Mouse (Mus musculus) spleen, adult 2 months (tissue): ENCODE measurements at regions not wholly inside any gene's neighbourhood (a gene's known extent, or its start where the extent isn't known, plus 50 kb on each side); places are given as distances from the start of the nearest gene placed in this dataset.
A peak's percentile ranks its signal among the peaks of the same experiment; 100 is the strongest.

Experiments used
- DNase-seq, 2 experiments: peaks; one replicate each; pipeline versions ENCODE4 v3.0.0 to v3.0.0-alpha.2; 2012 to 2021; ENCODE audit warnings: low spot score in 2 of 2, low read depth in 1 of 2
- H3K27ac ChIP-seq: fragments of 200-500 bp; 2 replicates; pipeline ENCODE4 v1.5.1; 2012; ENCODE audit warnings: low read length, inconsistent platforms; ENCODE audit not compliant: insufficient read depth
- H3K27me3 ChIP-seq: fragments of 200-500 bp; 2 replicates; pipeline ENCODE4 v1.6.1; 2012; ENCODE audit warnings: mild to moderate bottlenecking, moderate library complexity, low read length, inconsistent platforms; ENCODE audit not compliant: control insufficient read depth, insufficient read depth
- H3K36me3 ChIP-seq: fragments of 200-500 bp; 2 replicates; pipeline ENCODE4 v1.6.1; 2012; ENCODE audit warnings: mild to moderate bottlenecking, low read length, inconsistent platforms; ENCODE audit not compliant: control insufficient read depth, insufficient read depth
- H3K4me1 ChIP-seq: fragments of 200-500 bp; 2 replicates; pipeline ENCODE4 v1.6.1; 2011; ENCODE audit warnings: inconsistent platforms; ENCODE audit not compliant: control insufficient read depth, insufficient read depth, insufficient read length
- H3K4me3 ChIP-seq: fragments of 200-500 bp; 2 replicates; pipeline ENCODE4 v1.5.1; 2011; ENCODE audit warnings: mild to moderate bottlenecking, inconsistent platforms; ENCODE audit not compliant: insufficient read depth, insufficient read length; ENCODE audit errors: extremely low read depth
- CTCF ChIP-seq: fragments of 200-500 bp; IDR thresholded peaks from 2 replicates; pipeline ENCODE4 v1.5.1; 2011; ENCODE audit warnings: mild to moderate bottlenecking, inconsistent platforms; ENCODE audit not compliant: insufficient read depth, insufficient read length, insufficient replicate concordance; ENCODE audit errors: extremely low read depth
- POLR2A ChIP-seq: fragments of 200-500 bp; IDR thresholded peaks from 2 replicates; pipeline ENCODE4 v1.6.1; 2011; ENCODE audit warnings: low read depth, low read length, inconsistent platforms
- WGBS: fragments of 180-500 bp; shearing (Covaris S2); methylation state at CpG from one replicate; pipeline ENCODE4 v1.1.7; 2018; 5-methylcytosine and 5-hydroxymethylcytosine counted together

GRCm38 (mm10) chr8:26697579-26698084 is 279.5 kb upstream of the Zfp703 start:
- WGBS = 71% methylated on average over 1 of the region's 4 CpGs
- peak in 1 of 2 experiments; percentile 4 for DNase-seq
- TF ChIP-seq CTCF = no peak
- TF ChIP-seq POLR2A = no peak
- Histone ChIP-seq H3K4me3 (no peak overlapping the region), H3K36me3 (no peaks in the 10 kb centered on the region), H3K4me1 (peaks cover 6% of the 10 kb centered on the region), H3K27me3 (no peaks in the 10 kb centered on the region), H3K27ac (no peak overlapping the region)

DNA sequence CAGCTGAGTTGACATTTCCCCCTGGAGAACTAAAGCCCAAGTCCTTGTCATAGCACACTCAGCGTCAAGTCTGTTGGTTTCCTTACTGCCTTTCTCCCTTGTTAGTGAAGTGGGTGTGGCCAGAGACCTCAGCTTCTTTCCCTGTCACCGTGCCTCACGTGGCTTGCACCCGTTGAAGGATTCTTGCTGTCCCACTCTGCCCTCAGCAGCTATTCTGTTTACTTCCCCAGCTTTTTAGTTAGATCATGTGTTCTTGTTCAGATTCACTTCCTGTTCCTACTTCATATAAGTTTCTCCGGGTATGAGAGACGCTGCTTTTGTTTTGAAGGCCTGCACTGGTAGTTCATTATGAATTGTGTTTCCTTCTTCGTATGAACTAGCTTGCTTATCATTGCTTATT is 278.5 kb upstream of the Zfp703 start:
- no peaks in the 10 kb centered on the region for H3K27me3 ChIP-seq
- WGBS = 6% methylated on average over 7 of the region's 7 CpGs
- no peaks in the 10 kb centered on the region for H3K36me3 ChIP-seq
- peak overlapping the region; percentile 58 for H3K27ac ChIP-seq
- no peak; the same call in 1 of the 2 replicates for TF ChIP-seq POLR2A
- no peak for TF ChIP-seq CTCF
- H3K4me1 ChIP-seq = peaks cover 6% of the 10 kb centered on the region
- peak; percentile 37 to 52 for DNase-seq
- no peak overlapping the region for H3K4me3 ChIP-seq

GRCm38 (mm10) chr8:26706048-26706767 is 270.9 kb upstream of the Zfp703 start:
- Histone ChIP-seq H3K27ac (no peak overlapping the region), H3K27me3 (no peaks in the 10 kb centered on the region), H3K4me3 (no peak overlapping the region), H3K36me3 (no peaks in the 10 kb centered on the region), H3K4me1 (peaks cover 2% of the 10 kb centered on the region; the same call in 1 of the 2 replicates)
- 73% methylated on average over 9 of the region's 9 CpGs for WGBS
- TF ChIP-seq POLR2A = no peak
- no peak for TF ChIP-seq CTCF
- DNase-seq = no peak

DNA sequence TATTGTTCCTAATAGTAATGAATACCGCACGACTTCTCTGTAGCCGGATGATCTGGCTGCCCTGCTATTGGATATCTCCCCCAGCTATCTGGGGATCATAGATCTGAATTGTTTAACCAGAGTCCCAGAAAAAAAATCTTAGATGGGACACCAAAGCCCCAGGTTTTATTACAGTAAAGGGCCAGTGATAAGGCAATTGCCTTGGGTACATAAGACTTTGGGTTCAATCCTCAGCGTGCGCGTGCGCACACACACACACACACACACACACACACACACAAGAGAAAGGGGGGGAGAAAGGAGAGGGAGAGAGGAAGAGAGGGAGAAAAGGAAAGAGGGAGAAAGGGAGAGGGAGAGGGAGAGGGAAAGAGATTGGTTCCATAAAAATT is 270.4 kb upstream of the Zfp703 start:
- no peak for DNase-seq
- Histone ChIP-seq H3K27ac (no peak overlapping the region), H3K4me1 (peaks cover 2% of the 10 kb centered on the region; the same call in 1 of the 2 replicates), H3K4me3 (no peak overlapping the region), H3K27me3 (no peaks in the 10 kb centered on the region), H3K36me3 (no peaks in the 10 kb centered on the region)
- TF ChIP-seq CTCF (no peak), POLR2A (no peak)
- 95% methylated on average over 7 of the region's 7 CpGs for WGBS

- no peak for TF ChIP-seq CTCF
- TF ChIP-seq POLR2A = no peak
- H3K4me3 ChIP-seq = no peak overlapping the region
- H3K27ac ChIP-seq = no peak overlapping the region
- 92% methylated on average over 8 of the region's 8 CpGs for WGBS
- no peaks in the 10 kb centered on the region for H3K36me3 ChIP-seq
- H3K4me1 ChIP-seq = no peaks in the 10 kb centered on the region
- DNase-seq = no peak
- no peaks in the 10 kb centered on the region for H3K27me3 ChIP-seq
Observed at GRCm38 (mm10) chr8:26713836-26714235, 263.3 kb upstream of the Zfp703 start.

DNA sequence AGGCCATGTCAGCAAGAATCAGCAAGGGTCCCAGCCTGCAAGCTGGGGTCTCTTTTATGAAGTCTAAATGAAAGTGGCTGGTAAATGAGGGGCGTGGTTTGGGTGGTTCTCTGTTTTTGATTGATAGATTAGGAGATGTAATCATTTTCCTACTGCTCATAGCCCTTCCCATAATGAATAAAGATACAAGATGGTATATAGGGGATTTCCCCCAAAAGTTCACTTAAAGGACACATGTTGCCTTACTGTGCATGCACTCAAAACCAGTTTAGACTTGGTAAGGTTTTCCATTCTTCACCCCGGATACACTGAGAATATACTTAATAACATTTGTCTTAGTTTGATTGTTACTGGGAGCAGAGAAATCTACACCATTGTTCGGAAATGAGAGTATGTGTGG is 262.4 kb upstream of the Zfp703 start:
- 88% methylated on average over 3 of the region's 3 CpGs for WGBS

More for the DNA sequence above, 262.4 kb upstream of the Zfp703 start:
- Histone ChIP-seq H3K36me3 (no peaks in the 10 kb centered on the region), H3K27ac (no peak overlapping the region), H3K4me1 (no peaks in the 10 kb centered on the region), H3K4me3 (no peak overlapping the region), H3K27me3 (no peaks in the 10 kb centered on the region)
- DNase-seq = no peak
- TF ChIP-seq POLR2A (no peak), CTCF (no peak)
